Mouse (Mus musculus) hindbrain, embryonic 13.5 days (tissue): ENCODE measurements at regions not wholly inside any gene's neighbourhood (a gene's known extent, or its start where the extent isn't known, plus 50 kb on each side); places are given as distances from the start of the nearest gene placed in this dataset.
"Not testable (repeated sequence)": the region's sequence is repeated elsewhere in the genome, so short reads cannot be mapped to it uniquely, and the experiment has no call there.

Experiments
- ATAC-seq: fragments of 200-750 bp; cut with Nextera tagmentation; 2 replicates; pipeline ENCODE4 v1.8.0; 2017; ENCODE audit warnings: moderate TSS enrichment; ENCODE audit not compliant: low FRiP score
- H3K27ac ChIP-seq: fragments of 300-500 bp; sonication (generic); 2 replicates; pipeline ENCODE4 v1.5.1; 2015; ENCODE audit warnings: inconsistent platforms, mild to moderate bottlenecking, moderate library complexity
- H3K27me3 ChIP-seq: fragments of 300-500 bp; sonication (generic); 2 replicates; pipeline ENCODE4 v1.6.1; 2015; ENCODE audit warnings: mild to moderate bottlenecking, inconsistent platforms
- H3K36me3 ChIP-seq: fragments of 300-500 bp; sonication (generic); 2 replicates; pipeline ENCODE4 v1.6.1; 2015; ENCODE audit warnings: mild to moderate bottlenecking, inconsistent platforms
- H3K4me1 ChIP-seq: fragments of 300-500 bp; sonication (generic); replicated peaks from 2 replicates; pipeline ENCODE4 v1.6.1; 2015; ENCODE audit warnings: inconsistent platforms
- H3K4me2 ChIP-seq: fragments of 300-500 bp; sonication (generic); 2 replicates; pipeline ENCODE4 v1.6.1; 2015; ENCODE audit warnings: inconsistent platforms, mild to moderate bottlenecking, moderate library complexity
- H3K4me3 ChIP-seq: fragments of 300-500 bp; sonication (generic); 2 replicates; pipeline ENCODE4 v1.5.1; 2015; ENCODE audit warnings: mild to moderate bottlenecking, inconsistent platforms
- H3K9ac ChIP-seq: fragments of 300-500 bp; sonication (generic); 2 replicates; pipeline ENCODE4 v1.6.1; 2015; ENCODE audit warnings: mild to moderate bottlenecking, inconsistent platforms
- H3K9me3 ChIP-seq: fragments of 300-500 bp; sonication (generic); 2 replicates; pipeline ENCODE4 v1.6.1; 2016; ENCODE audit warnings: inconsistent platforms
- WGBS: fragments of 180-500 bp; shearing (Covaris S2); methylation state at CpG from one replicate; pipeline ENCODE4 v1.1.7; 2015; 5-methylcytosine and 5-hydroxymethylcytosine counted together

DNA sequence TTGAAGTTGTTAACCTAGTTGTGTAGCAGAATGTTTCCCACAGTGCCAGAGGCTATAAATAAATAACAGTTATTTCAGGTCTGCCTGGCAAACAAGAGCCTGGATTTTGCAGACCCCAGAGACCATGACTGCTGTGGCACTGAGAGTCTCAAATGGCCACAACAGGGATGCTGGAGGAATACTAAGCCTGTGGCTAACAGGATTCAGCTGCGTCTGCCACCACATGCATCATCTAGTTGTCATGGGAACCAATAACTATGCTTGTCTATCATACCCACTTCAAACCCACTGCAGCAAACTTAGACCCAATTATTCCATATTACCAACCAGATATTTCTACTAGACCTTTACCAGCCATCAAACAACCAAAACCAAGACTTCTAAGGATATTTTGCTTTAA lies 385.4 kb downstream of the Mat2b start:
- ATAC-seq = no peak
- Histone ChIP-seq H3K27ac (no peak overlapping the region; the same call in 1 of the 2 replicates), H3K4me3 (no peak overlapping the region), H3K4me1 (peaks cover 5% of the 10 kb centered on the region; the same call in 1 of the 2 replicates), H3K27me3 (no peaks in the 10 kb centered on the region), H3K4me2 (no peak overlapping the region), H3K9me3 (no peaks in the 10 kb centered on the region), H3K36me3 (no peaks in the 10 kb centered on the region), H3K9ac (no peak overlapping the region)
- WGBS = 10% methylated on average over 1 of the region's 1 CpGs

DNA sequence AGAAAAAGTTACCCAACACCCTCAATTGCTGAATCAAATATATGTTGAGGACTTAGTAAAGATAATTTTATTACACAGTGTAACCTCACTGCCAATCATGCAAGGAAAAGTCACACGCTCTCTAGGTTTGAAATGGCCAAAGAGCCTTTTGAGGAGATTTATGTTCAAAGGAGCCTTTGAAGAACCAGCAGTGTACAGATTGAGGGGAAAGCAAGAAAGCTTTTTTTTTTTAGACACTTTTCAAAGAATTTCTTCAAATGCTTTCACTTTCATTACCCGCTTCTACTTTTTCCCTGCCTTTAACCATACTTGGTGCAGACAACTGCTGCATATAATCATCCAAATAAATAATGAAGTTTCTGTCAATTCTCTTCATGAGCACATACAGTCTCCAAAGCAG lies 392.4 kb downstream of the Mat2b start:
- H3K4me2 ChIP-seq = no peak overlapping the region
- H3K36me3 ChIP-seq = no peaks in the 10 kb centered on the region
- 92% methylated on average over 2 of the region's 2 CpGs for WGBS
- no peak for ATAC-seq
- H3K27ac ChIP-seq = no peak overlapping the region
- H3K9ac ChIP-seq = no peak overlapping the region
- no peaks in the 10 kb centered on the region for H3K9me3 ChIP-seq
- H3K27me3 ChIP-seq = no peaks in the 10 kb centered on the region
- no peaks in the 10 kb centered on the region for H3K4me1 ChIP-seq
- H3K4me3 ChIP-seq = no peak overlapping the region

DNA sequence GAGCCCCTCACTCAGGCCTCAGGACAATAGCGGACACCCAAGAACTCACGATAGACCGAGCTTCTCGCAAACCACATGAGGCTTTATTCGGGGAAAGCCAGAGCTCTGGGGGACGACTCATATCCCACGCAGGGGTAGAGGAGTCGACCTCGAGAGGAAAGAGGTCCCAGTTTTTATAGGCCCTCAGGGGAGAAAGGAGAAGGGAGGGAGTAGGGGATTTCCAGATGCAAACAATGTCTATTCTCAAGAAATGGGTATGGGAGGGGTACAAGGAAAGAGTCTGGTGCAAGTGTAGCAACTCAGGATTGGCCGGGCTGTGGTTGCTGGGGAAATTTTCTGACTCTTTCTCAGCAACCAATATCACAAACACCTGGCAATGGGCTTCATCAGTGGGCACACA lies 395.0 kb downstream of the Mat2b start:
- not testable (repeated sequence) for H3K4me1 ChIP-seq, H3K36me3 ChIP-seq, H3K4me3 ChIP-seq, H3K9me3 ChIP-seq, ATAC-seq, H3K27me3 ChIP-seq, H3K9ac ChIP-seq, H3K27ac ChIP-seq, H3K4me2 ChIP-seq
- WGBS = 78% methylated on average over 10 of the region's 10 CpGs

DNA sequence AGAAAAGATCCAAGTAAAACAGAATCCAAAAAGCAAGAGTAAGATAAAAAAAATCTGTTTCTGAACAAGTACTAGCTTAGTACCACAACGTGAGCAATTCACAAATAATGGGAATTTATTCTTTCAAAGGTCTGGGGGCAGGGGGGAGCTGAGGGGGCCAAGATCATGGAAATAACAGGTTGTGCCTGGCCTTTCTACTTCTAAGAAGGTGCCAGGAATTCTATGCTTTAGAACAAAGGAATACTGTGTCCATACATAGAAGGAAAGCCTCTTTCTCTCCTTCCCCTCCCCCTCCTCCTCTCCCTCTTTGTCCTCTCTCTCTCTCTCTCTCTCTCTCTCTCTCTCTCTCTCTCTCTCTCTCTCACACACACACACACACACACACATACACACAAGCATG lies 408.1 kb downstream of the Mat2b start:
- no peak overlapping the region for H3K27ac ChIP-seq
- H3K9me3 ChIP-seq = no peaks in the 10 kb centered on the region
- ATAC-seq = no peak
- no peaks in the 10 kb centered on the region for H3K36me3 ChIP-seq
- 21% methylated on average over 1 of the region's 1 CpGs for WGBS
- H3K4me2 ChIP-seq = no peak overlapping the region
- no peaks in the 10 kb centered on the region for H3K27me3 ChIP-seq
- no peak overlapping the region for H3K4me3 ChIP-seq
- H3K4me1 ChIP-seq = no peaks in the 10 kb centered on the region
- H3K9ac ChIP-seq = no peak overlapping the region

DNA sequence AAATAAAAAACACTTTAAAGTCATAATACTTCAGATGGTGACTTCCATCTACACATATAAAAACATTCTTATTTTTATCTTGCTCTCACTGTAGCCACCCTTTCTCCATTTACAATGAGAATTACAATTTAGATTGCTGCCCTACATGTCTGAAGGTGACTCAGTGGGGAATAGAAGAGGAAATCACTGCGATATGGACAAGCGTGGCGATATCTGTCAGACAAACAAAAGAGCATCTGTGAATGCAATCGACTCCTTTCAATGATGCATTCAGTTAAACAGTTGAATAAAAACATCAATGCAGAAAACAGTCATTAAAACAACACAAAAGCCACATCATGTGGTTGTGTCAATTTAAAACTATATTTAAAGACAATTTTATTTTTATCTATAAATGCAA lies 408.6 kb downstream of the Mat2b start:
- no peaks in the 10 kb centered on the region for H3K4me1 ChIP-seq

DNA sequence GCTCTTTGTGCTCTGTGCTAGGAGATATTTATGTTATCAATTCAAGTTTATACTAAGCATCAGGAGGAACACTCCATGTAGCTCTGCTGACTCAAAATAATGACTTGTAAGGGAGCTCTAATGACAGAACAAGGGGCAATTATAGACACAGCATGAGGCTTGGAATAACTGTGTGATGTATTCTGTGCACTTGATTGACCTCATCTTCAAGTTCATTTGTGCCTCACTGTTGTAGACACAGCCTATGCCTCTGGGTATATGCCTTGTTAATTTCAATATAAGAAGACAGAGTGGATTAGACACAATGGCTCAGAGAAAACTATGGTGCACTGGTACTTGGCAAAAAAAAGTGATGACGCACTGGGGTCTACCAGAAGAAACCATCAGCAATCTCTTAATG lies 418.3 kb downstream of the Mat2b start:
- Histone ChIP-seq H3K27ac (peak overlapping the region; percentile 35; the same call in 1 of the 2 replicates), H3K9ac (no peak overlapping the region), H3K4me3 (no peak overlapping the region), H3K36me3 (no peaks in the 10 kb centered on the region), H3K9me3 (no peaks in the 10 kb centered on the region), H3K4me1 (no peaks in the 10 kb centered on the region), H3K4me2 (no peak overlapping the region), H3K27me3 (no peaks in the 10 kb centered on the region)
- ATAC-seq = peak; percentile 54; the same call in 1 of the 2 replicates
- WGBS = 74% methylated on average over 1 of the region's 1 CpGs

More for the DNA sequence above, 408.6 kb downstream of the Mat2b start:
- no peaks in the 10 kb centered on the region for H3K36me3 ChIP-seq
- WGBS = 19% methylated on average over 4 of the region's 4 CpGs
- ATAC-seq = no peak
- no peaks in the 10 kb centered on the region for H3K9me3 ChIP-seq
- H3K4me2 ChIP-seq = no peak overlapping the region
- H3K27me3 ChIP-seq = no peaks in the 10 kb centered on the region
- no peak overlapping the region for H3K9ac ChIP-seq
- H3K4me3 ChIP-seq = no peak overlapping the region
- no peak overlapping the region for H3K27ac ChIP-seq

DNA sequence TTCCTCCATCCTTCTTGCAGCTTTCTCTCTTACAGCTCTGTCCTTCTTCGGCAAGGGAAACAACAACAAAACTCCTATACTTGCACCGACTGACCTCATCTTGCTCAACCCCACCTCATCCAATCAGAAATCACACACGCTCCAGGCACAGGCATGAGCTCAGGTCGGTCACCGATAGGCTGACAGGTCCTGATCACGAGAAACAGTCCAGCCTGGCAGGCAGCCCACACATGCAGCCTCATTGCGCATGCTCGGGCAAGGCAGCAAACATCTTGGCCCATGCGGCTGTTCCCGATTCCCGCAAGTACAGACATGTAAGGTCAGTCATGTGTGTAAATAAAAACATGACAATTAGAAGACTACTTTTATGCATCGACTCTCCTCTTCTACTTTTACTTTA lies 441.9 kb downstream of the Mat2b start:
- H3K9ac ChIP-seq = no peak overlapping the region
- H3K9me3 ChIP-seq = no peaks in the 10 kb centered on the region
- H3K4me1 ChIP-seq = no peaks in the 10 kb centered on the region
- no peaks in the 10 kb centered on the region for H3K36me3 ChIP-seq
- H3K27ac ChIP-seq = no peak overlapping the region
- 89% methylated on average over 12 of the region's 12 CpGs for WGBS
- no peaks in the 10 kb centered on the region for H3K27me3 ChIP-seq
- H3K4me3 ChIP-seq = no peak overlapping the region
- no peak for ATAC-seq
- no peak overlapping the region for H3K4me2 ChIP-seq

DNA sequence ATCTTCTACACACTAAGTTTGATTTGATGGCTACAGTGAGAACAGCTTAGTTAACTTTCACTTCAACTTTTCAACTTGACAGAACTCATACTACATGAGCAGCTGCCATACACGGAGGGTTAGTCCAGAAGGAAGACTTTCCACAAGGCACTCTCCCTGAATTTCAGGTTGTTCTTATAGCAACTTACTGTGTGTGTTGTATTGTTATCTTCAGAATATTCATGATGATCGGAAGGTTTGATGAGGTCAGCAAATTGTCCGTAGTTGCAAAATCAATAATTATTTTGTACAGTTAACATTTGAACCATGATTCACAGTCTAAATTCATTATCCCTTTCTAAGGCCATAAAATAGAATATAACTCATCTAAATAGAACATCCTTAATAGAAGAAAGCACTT lies 442.6 kb downstream of the Mat2b start:
- Histone ChIP-seq H3K4me2 (no peak overlapping the region), H3K27ac (no peak overlapping the region), H3K4me1 (no peaks in the 10 kb centered on the region), H3K9me3 (no peaks in the 10 kb centered on the region), H3K9ac (no peak overlapping the region), H3K4me3 (no peak overlapping the region), H3K36me3 (no peaks in the 10 kb centered on the region), H3K27me3 (no peaks in the 10 kb centered on the region)
- ATAC-seq = no peak
- WGBS = 88% methylated on average over 3 of the region's 3 CpGs

DNA sequence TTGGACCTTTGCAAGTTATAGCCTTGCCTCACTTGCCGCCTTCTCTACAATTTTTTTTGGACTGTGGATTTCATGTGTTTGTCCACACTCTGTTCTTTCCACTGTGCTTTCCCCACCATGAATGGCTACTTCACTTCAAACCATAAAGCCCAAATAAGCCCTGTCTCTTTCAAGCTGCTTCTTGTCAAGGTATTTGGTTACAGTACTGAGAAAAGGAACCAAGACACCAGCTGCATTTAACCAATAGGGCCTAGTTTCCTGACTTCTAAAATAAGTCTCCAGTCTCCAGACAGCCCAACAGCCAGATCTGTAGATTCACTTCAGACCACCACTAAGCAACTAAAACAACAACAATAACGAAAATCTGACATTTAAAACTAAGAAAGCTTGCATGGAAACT lies 443.9 kb downstream of the Mat2b start:
- H3K4me1 ChIP-seq = no peaks in the 10 kb centered on the region
- H3K4me3 ChIP-seq = no peak overlapping the region
- no peak overlapping the region for H3K27ac ChIP-seq
- no peak for ATAC-seq
- no peak overlapping the region for H3K9ac ChIP-seq
- WGBS = 80% methylated on average over 2 of the region's 2 CpGs
- H3K4me2 ChIP-seq = no peak overlapping the region
- no peaks in the 10 kb centered on the region for H3K27me3 ChIP-seq
- H3K36me3 ChIP-seq = no peaks in the 10 kb centered on the region
- H3K9me3 ChIP-seq = no peaks in the 10 kb centered on the region

DNA sequence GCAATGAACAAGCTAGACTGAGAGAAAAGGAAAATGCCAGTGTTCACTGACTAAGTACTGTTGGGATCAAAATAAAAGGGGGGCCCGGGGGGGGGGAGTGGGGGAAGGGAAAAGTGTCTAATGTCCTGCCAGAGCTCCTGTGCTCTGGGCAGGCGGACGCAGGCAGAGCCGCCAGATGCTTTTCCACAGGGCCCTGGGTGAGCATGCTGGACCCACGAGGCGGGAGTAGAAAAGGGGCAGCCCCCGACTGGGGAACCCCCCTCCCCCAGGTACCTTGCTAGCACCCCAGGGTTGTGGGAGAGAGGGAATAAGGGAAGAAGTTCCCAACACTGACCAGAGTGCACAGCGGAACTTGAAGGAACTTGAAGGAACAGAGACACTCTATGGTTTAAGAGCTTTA lies 478.6 kb downstream of the Mat2b start:
- Histone ChIP-seq H3K27me3 (no peaks in the 10 kb centered on the region), H3K4me1 (no peaks in the 10 kb centered on the region), H3K4me2 (no peak overlapping the region), H3K36me3 (no peaks in the 10 kb centered on the region), H3K9ac (no peak overlapping the region), H3K4me3 (no peak overlapping the region), H3K9me3 (no peaks in the 10 kb centered on the region), H3K27ac (no peak overlapping the region)
- 59% methylated on average over 8 of the region's 8 CpGs for WGBS
- peak; percentile 28; the same call in 1 of the 2 replicates for ATAC-seq
